Mouse (Mus musculus) neural tube, embryonic 11.5 days (tissue): ENCODE measurements around the gene Phrf1. TPM values are rescaled to one million over a fixed set of nuclear protein-coding genes. Genes with fewer than 3 reads are reported as not detected.

ENCODE experiments used
- ATAC-seq: fragments of 200-750 bp; cut with Nextera tagmentation; 2 replicates; pipeline ENCODE4 v1.8.0; 2017; ENCODE audit warnings: moderate number of reproducible peaks, mild to moderate bottlenecking, moderate TSS enrichment, moderate library complexity; ENCODE audit not compliant: insufficient read depth, low FRiP score, low TSS enrichment
- DNase-seq: peaks from one replicate; pipeline ENCODE4 v3.0.0-alpha.2; 2015; ENCODE audit warnings: low spot score
- H3K27ac ChIP-seq: fragments of 300-500 bp; sonication (generic); 2 replicates; pipeline ENCODE4 v1.5.1; 2014; ENCODE audit warnings: low read depth, mild to moderate bottlenecking, low read length
- H3K27me3 ChIP-seq: fragments of 300-500 bp; sonication (generic); 2 replicates; pipeline ENCODE4 v1.6.1; 2014; ENCODE audit warnings: mild to moderate bottlenecking, low read length, mixed read lengths; ENCODE audit not compliant: control insufficient read depth, insufficient read depth
- H3K36me3 ChIP-seq: fragments of 300-500 bp; sonication (generic); 2 replicates; pipeline ENCODE4 v1.6.1; 2014; ENCODE audit warnings: mild to moderate bottlenecking, low read length, moderate library complexity, mixed read lengths; ENCODE audit not compliant: control insufficient read depth, insufficient read depth
- H3K4me1 ChIP-seq: fragments of 300-500 bp; sonication (generic); 2 replicates; pipeline ENCODE4 v1.6.1; 2014; ENCODE audit warnings: low read length, mixed read lengths; ENCODE audit not compliant: control insufficient read depth, insufficient read depth
- H3K4me2 ChIP-seq: fragments of 300-500 bp; sonication (generic); 2 replicates; pipeline ENCODE4 v1.6.1; 2014; ENCODE audit warnings: low read depth, mild to moderate bottlenecking, moderate library complexity
- H3K4me3 ChIP-seq: fragments of 300-500 bp; sonication (generic); 2 replicates; pipeline ENCODE4 v1.5.1; 2014; ENCODE audit warnings: low read depth, low read length
- H3K9ac ChIP-seq: fragments of 300-500 bp; sonication (generic); 2 replicates; pipeline ENCODE4 v1.6.1; 2014; ENCODE audit warnings: mild to moderate bottlenecking, low read length
- H3K9me3 ChIP-seq: fragments of 300-500 bp; sonication (generic); 2 replicates; pipeline ENCODE4 v1.6.1; 2016; ENCODE audit warnings: low read length; ENCODE audit not compliant: control insufficient read depth
- WGBS: fragments of 180-500 bp; shearing (Covaris S2); extraction: QIAGEN DNeasy Blood & Tissue Kit; methylation state at CpG from one replicate; pipeline ENCODE4 v1.1.7; 2014; 5-methylcytosine and 5-hydroxymethylcytosine counted together
- polyA plus RNA-seq: library from polyadenylated mRNA; unstranded; fragments of >200 nt; fragmentation: Nextera tagmentation; extraction: Ambion mirVana; gene quantifications from 2 replicates; pipeline ENCODE4 v1.2.1, GENCODE M21; 2014

Phrf1 gene
- polyA plus RNA-seq, 1 experiment from 2014 or later, result 93.3 TPM

- H3K4me2 ChIP-seq, result peak within 1 kb of the TSS; percentile 86
- 0 out of 2 replicates have a peak, but pooled peaks cover 3% of the 10 kb centered on the region for H3K4me1 ChIP-seq
- 1% methylated on average over 46 of the region's 46 CpGs for WGBS
- H3K4me3 ChIP-seq, result peak within 1 kb of the TSS; percentile 37
- peak within 1 kb of the TSS; percentile 60 for H3K9ac ChIP-seq
- H3K9me3 ChIP-seq, result no peaks in the 10 kb centered on the region
- 0 out of 2 replicates have a peak, but pooled peaks cover 2% of the 10 kb centered on the region for H3K27me3 ChIP-seq
- H3K27ac ChIP-seq, result no peak within 1 kb of the TSS
- ATAC-seq, result peak; percentile 67; the same call in 1 of the 2 replicates
- no peaks in the 10 kb centered on the region for H3K36me3 ChIP-seq
- peak; percentile 70 for DNase-seq
Measured at GRCm38 (mm10) chr7:141278766-141279590, 50.4 kb downstream of the Phrf1 start, which contains the start of gene Sct. TSS of gene Sct (minus strand) at chr7:141279133.

- 0 out of 2 replicates have a peak, but pooled peaks cover 2% of the 10 kb centered on the region for H3K27me3 ChIP-seq
- H3K4me3 ChIP-seq, result no peak overlapping the region
- 68% methylated on average over 6 of the region's 6 CpGs for WGBS
- DNase-seq, result no peak
- H3K36me3 ChIP-seq, result no peaks in the 10 kb centered on the region
- H3K4me1 ChIP-seq, result 0 out of 2 replicates have a peak, but pooled peaks cover 3% of the 10 kb centered on the region
- H3K9ac ChIP-seq, result no peak overlapping the region
- no peak for ATAC-seq
- no peaks in the 10 kb centered on the region for H3K9me3 ChIP-seq
- no peak overlapping the region for H3K4me2 ChIP-seq
- H3K27ac ChIP-seq, result no peak overlapping the region
Measured at GRCm38 (mm10) chr7:141281442-141281841, 52.9 kb downstream of the Phrf1 start.

- DNase-seq, result no peak
- 0 out of 2 replicates have a peak, but pooled peaks cover 3% of the 10 kb centered on the region for H3K4me1 ChIP-seq
- no peak overlapping the region for H3K4me2 ChIP-seq
- H3K36me3 ChIP-seq, result no peaks in the 10 kb centered on the region
- 0 out of 2 replicates have a peak, but pooled peaks cover 2% of the 10 kb centered on the region for H3K27me3 ChIP-seq
- H3K9ac ChIP-seq, result no peak overlapping the region
- no peak overlapping the region for H3K27ac ChIP-seq
- H3K4me3 ChIP-seq, result no peak overlapping the region
- no peak for ATAC-seq
- 82% methylated on average over 4 of the region's 4 CpGs for WGBS
- no peaks in the 10 kb centered on the region for H3K9me3 ChIP-seq
Measured at GRCm38 (mm10) chr7:141282756-141283155, 54.2 kb downstream of the Phrf1 start.

- Histone ChIP-seq H3K4me2 (no peak overlapping the region), H3K4me1 (peaks cover 4% of the 10 kb centered on the region; the same call in 1 of the 2 replicates), H3K36me3 (no peaks in the 10 kb centered on the region), H3K9me3 (no peaks in the 10 kb centered on the region), H3K4me3 (no peak overlapping the region), H3K27ac (no peak overlapping the region), H3K9ac (no peak overlapping the region), H3K27me3 (peaks cover 28% of the 10 kb centered on the region)
- 86% methylated on average over 3 of the region's 3 CpGs for WGBS
- ATAC-seq, result no peak
- DNase-seq, result no peak
Measured at GRCm38 (mm10) chr7:141288042-141288441, 59.5 kb downstream of the Phrf1 start.

GRCm38 (mm10) chr7:141291921-141292582 lies 63.5 kb downstream of the Phrf1 start, which contains the start of gene Drd4:
TSS of gene Drd4 (plus strand) at chr7:141292006.
- ATAC-seq, result no peak
- WGBS, result 2% methylated on average over 40 of the region's 46 CpGs
- peaks cover 57% of the 10 kb centered on the region for H3K27me3 ChIP-seq

DNA sequence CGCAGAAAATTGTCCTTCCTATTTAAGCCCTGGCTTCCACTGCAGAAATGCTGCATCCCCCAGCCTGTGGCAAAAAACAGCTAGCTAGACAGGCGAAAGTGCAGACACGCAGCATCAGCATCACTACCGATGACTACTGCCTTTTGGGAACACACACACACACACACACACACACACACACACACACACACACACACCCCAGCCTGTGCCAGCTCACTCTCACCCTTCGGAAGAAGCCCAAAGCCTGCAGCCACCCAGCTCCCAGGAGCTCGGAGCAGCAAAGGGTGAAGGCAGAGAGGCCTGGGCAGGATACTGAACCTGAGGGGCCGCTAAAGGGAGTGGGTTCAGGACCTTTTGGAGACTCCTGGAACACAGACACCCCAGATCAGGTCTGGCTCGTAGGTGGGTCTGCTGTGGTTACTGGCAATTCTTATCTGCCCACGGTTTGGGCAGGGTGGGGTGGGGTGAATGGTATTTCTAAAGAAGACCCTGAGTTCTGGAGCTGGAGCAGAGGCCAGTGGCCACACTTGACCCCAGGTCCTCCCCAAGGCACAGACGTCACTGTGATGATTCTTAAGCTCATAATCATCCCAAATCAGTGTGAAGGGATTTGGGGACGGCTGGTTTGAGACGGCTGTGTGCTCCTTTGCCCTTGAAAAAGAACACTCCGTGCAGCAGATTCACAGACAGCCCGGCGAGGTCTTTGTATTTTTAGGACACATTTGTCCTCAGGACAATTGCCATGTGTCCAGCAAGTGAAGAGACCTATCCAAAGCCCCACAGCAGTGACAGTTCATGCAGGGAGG lies 64.2 kb downstream of the Phrf1 start:
- DNase-seq, result peak; percentile 18
- no peaks in the 10 kb centered on the region for H3K36me3 ChIP-seq
- no peaks in the 10 kb centered on the region for H3K9me3 ChIP-seq
- WGBS, result 31% methylated on average over 15 of the region's 15 CpGs
- peaks cover 15% of the 10 kb centered on the region for H3K4me1 ChIP-seq
- peak overlapping the region; percentile 49; the same call in 1 of the 2 replicates for H3K4me3 ChIP-seq
- ATAC-seq, result no peak
- H3K27ac ChIP-seq, result no peak overlapping the region
- H3K4me2 ChIP-seq, result peak overlapping the region; percentile 77
- peaks cover 57% of the 10 kb centered on the region for H3K27me3 ChIP-seq
- no peak overlapping the region; the same call in 1 of the 2 replicates for H3K9ac ChIP-seq

More at GRCm38 (mm10) chr7:141291921-141292582, 63.5 kb downstream of the Phrf1 start, which contains the start of gene Drd4:
- DNase-seq, result peak; percentile 53
- Histone ChIP-seq H3K4me1 (peaks cover 15% of the 10 kb centered on the region), H3K9ac (peak within 1 kb of the TSS; percentile 63), H3K27ac (no peak within 1 kb of the TSS), H3K9me3 (no peaks in the 10 kb centered on the region), H3K4me2 (peak within 1 kb of the TSS; percentile 77), H3K4me3 (peak within 1 kb of the TSS; percentile 49), H3K36me3 (no peaks in the 10 kb centered on the region)

GRCm38 (mm10) chr7:141293852-141294471 lies 65.4 kb downstream of the Phrf1 start:
- peak overlapping the region; percentile 57 for H3K4me2 ChIP-seq
- no peak overlapping the region for H3K27ac ChIP-seq
- DNase-seq (peak; percentile 66), ATAC-seq (peak; percentile 35; the same call in 1 of the 2 replicates)
- peak overlapping the region; percentile 26 for H3K9ac ChIP-seq
- peak overlapping the region; percentile 33 for H3K4me3 ChIP-seq
- H3K36me3 ChIP-seq, result no peaks in the 10 kb centered on the region
- peaks cover 57% of the 10 kb centered on the region for H3K27me3 ChIP-seq
- peaks cover 15% of the 10 kb centered on the region for H3K4me1 ChIP-seq
- H3K9me3 ChIP-seq, result no peaks in the 10 kb centered on the region
- WGBS, result 1% methylated on average over 52 of the region's 53 CpGs
